Mouse (Mus musculus) ovary, postnatal 14 days (tissue): ENCODE measurements around the gene Cdsn.

Source experiments
- DNase-seq: peaks from one replicate; pipeline ENCODE4 v3.0.0; 2022; ENCODE audit warnings: low spot score

Cdsn gene

GRCm38 (mm10) chr17:35537421-35537820 lies 14.5 kb upstream of the Cdsn start:
- no peak for DNase-seq

- no peak for DNase-seq
Measured at GRCm38 (mm10) chr17:35538476-35538875, 13.5 kb upstream of the Cdsn start.

GRCm38 (mm10) chr17:35539540-35539939 lies 12.4 kb upstream of the Cdsn start:
- DNase-seq, result no peak

- DNase-seq, result no peak
Measured at GRCm38 (mm10) chr17:35542761-35543411, 9.0 kb upstream of the Cdsn start.

- no peak for DNase-seq
Measured at GRCm38 (mm10) chr17:35543412-35543861, 8.5 kb upstream of the Cdsn start.

- DNase-seq, result no peak
Measured at GRCm38 (mm10) chr17:35544001-35544400, 7.9 kb upstream of the Cdsn start.

GRCm38 (mm10) chr17:35544680-35545079 lies 7.2 kb upstream of the Cdsn start:
- peak; percentile 62 for DNase-seq

GRCm38 (mm10) chr17:35547465-35547864 lies 4.5 kb upstream of the Cdsn start:
- no peak for DNase-seq

GRCm38 (mm10) chr17:35548636-35549035 lies 3.3 kb upstream of the Cdsn start:
- DNase-seq, result no peak

- DNase-seq, result peak; percentile 87
Measured at GRCm38 (mm10) chr17:35549437-35550142, 2.3 kb upstream of the Cdsn start.

GRCm38 (mm10) chr17:35550143-35550494 lies 1.8 kb upstream of the Cdsn start:
- no peak for DNase-seq

GRCm38 (mm10) chr17:35550871-35551270 lies 1.1 kb upstream of the Cdsn start:
- DNase-seq, result no peak

GRCm38 (mm10) chr17:35554321-35554720 lies 2.4 kb downstream of the Cdsn start:
- DNase-seq, result no peak

GRCm38 (mm10) chr17:35554761-35555397 lies 3.0 kb downstream of the Cdsn start:
- DNase-seq, result no peak

- DNase-seq, result no peak
Measured at GRCm38 (mm10) chr17:35556186-35556765, 4.3 kb downstream of the Cdsn start.

- DNase-seq, result peak; percentile 50
Measured at GRCm38 (mm10) chr17:35556812-35557211, 4.9 kb downstream of the Cdsn start.

- DNase-seq, result no peak
Measured at GRCm38 (mm10) chr17:35557351-35557750, 5.4 kb downstream of the Cdsn start.

GRCm38 (mm10) chr17:35558216-35558615 lies 6.3 kb downstream of the Cdsn start:
- no peak for DNase-seq

GRCm38 (mm10) chr17:35567150-35567549 lies 15.2 kb downstream of the Cdsn start, which contains the start of gene 2300002M23Rik:
Gene 2300002M23Rik (plus strand): TSS chr17:35567450.
- no peak for DNase-seq

- DNase-seq, result no peak
Measured at GRCm38 (mm10) chr17:35567767-35568166, 15.8 kb downstream of the Cdsn start.

- DNase-seq, result no peak
Measured at GRCm38 (mm10) chr17:35569091-35569944, 17.4 kb downstream of the Cdsn start.

GRCm38 (mm10) chr17:35570836-35571235 lies 18.9 kb downstream of the Cdsn start:
- no peak for DNase-seq
